Mouse (Mus musculus): ENCODE measurements at regions not wholly inside any gene's neighbourhood (a gene's known extent, or its start where the extent isn't known, plus 50 kb on each side); places are given as distances from the start of the nearest gene placed in this dataset.

GRCm38 (mm10) chr5:82715705-82716104 lies 639.3 kb downstream of the Tecrl start:
- TF ChIP-seq CTCF (IDR thresholded peaks at IDR 0.05; ENCODE audit: borderline replicate concordance, extremely low read depth, insufficient read depth, insufficient read length) (no peak), POLR2A (IDR thresholded peaks at IDR 0.05; ENCODE audit: borderline replicate concordance, extremely low read depth, insufficient read depth, insufficient read length, poor library complexity, severe bottlenecking) (no peak)

Data from brain, embryonic 14.5 days (tissue).